Mouse (Mus musculus): ENCODE data around the gene Itih5. TPM values are rescaled to one million over a fixed set of nuclear protein-coding genes. Genes with fewer than 3 reads are reported as not detected.

Gene Itih5
- total RNA-seq (2023): under 1 TPM in 1 of 2 experiments, not detected in 1; 0.13 TPM

DNA sequence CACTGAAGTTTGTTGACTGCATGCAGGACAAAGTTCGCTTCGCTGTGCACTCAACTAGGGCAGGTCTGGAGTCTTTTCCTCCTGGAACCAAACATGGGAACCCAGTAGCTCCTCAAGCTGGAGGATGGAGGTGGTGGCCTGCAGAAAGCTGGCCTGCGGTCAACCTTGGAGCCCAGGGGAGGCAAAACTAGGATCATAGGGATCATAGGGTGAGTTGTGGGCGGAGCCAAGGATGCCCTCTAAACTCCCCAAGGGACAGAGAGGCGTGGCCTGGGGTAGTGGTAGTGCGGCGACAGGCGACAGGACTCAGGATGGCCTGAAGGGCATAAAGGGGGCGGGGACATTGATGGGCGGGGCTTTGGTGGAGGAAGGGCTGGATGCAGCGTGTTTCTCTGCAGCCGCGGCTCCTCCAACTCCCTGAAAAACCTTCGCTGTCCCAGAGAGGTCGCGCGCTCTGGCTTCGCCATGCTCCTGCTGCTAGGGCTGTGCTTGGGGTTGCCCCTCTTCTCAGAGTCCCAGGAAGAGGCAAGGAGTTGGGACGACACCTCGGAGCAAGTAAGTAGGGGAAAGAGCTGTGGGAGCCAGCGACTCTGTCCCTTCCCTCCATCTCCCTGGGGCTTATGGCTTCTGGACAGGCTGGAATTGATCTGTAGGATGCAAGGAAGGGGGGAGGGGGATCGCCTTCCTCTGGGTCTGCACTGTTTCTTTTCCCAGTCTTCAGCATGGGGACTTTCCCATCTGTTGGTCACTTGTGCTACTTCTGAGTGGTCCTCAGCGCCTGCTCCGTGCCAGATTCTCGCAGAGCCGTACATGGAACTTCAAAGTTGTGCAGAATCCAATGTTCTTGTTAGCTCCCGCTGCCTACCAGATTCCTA is at the start of gene Itih5:
TSS of gene Itih5 (plus strand) at position 371 of the 875 bp plus-strand sequence.

DNA sequence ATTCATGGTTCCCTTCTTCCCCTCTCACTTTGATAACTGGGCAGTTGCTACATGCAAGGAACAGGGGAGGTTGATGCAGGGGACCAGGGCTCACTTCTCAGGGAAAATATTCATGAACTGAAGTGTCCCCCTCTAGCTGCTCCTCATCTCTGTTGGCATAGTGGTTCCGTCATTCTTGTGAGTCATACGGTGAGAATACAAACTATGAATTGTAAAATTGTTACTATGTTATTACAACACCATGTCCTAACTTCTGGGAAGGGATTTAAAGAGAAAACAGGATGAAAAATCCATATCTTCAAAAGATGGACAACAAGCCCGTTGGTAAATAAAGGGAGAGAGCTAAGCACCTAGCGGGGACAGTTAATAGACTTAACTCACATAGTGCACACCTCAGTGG is 22.1 kb upstream of the Itih5 start, which contains the start of gene Itih2:
TSS of gene Itih2 (minus strand) at position 101 of the 400 bp plus-strand sequence.

Other genes with a start within 250 kb of the Itih5 start
- gene Taf3, start 105.0 kb upstream of the Itih5 start, total RNA-seq (2023): 10 to 100 TPM; 15.1 to 18.5 TPM
- 100 to 1,000 TPM; 147 to 162 TPM for gene Atp5c1, start 73.1 kb upstream of the Itih5 start, total RNA-seq (2023)
- 10 to 100 TPM; 17.2 to 18.6 TPM for gene Kin, start 73.0 kb upstream of the Itih5 start, total RNA-seq (2023)
- gene Itih2, start 22.2 kb upstream of the Itih5 start, total RNA-seq (2023): not detected
- gene Sfmbt2, start 216.9 kb downstream of the Itih5 start, total RNA-seq (2023): 1 to 10 TPM; 2.0 to 2.7 TPM